Mouse (Mus musculus) erythroblast, embryonic 14.5 days (primary cell): Measurements from ENCODE around the gene Gp5.

ENCODE experiments used
- GATA1 ChIP-seq: IDR thresholded peaks from 2 replicates; pipeline ENCODE4 v1.6.1; 2012; ENCODE audit warnings: low read length, inconsistent platforms, mixed read lengths
- TAL1 ChIP-seq: IDR thresholded peaks from 3 replicates; pipeline ENCODE4 v1.6.1; 2012; ENCODE audit warnings: low read length, inconsistent platforms, mixed read lengths

DNA sequence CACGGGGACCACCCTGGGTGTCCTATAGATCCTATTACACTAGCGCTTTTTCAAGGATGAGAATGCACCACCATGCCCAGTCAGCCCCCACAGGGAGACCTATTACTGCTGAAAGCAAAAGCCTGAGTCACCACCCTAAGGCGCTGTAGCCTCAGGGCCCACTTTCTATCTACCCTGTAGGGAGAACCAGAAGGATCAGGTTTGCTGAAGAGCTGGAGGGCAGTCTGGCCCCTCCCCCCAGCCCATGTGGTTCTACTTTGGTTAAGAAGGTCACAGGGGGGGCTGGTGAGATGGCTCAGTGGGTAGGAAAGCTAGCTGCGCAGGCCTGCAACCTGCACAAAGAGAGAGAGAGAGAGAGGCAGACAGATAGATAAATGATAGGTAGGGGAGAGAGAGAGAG is 24.9 kb downstream of the Gp5 start:
- TF ChIP-seq TAL1, result no peak
- TF ChIP-seq GATA1, result no peak
